Comparison of ENCODE assay signal across 27 mouse cellular contexts in the genomic region with DNA sequence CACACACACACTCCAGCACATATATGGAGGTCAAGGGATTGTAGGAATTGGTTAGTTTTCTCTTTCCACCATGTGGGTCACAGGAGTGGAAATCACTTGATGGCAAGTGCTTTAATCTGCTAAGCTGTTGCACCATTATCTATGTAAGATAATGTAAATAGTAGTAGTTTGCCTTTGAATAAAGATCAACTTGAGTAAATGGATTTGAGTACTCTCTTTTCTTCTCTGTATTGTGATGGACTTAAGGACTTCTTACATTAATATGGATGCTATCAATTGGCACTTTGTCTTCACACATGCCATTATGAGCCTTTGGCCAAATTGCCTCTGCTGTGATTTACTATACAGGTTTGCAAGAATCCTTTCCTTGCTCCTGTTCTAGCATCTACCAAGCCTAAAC. TPM values are rescaled to one million over a fixed set of nuclear protein-coding genes. Genes with fewer than 3 reads are reported as not detected.
"Had no signal": no experiment of that assay in that cellular context is flagged by ENCODE, and none has a peak within 500 bp of the region (broad histone marks: within the 10 kb centered on the region; RNA-seq: fewer than 3 reads in every experiment).

No protein-coding gene starts in this region.

- H3K9ac ChIP-seq: embryonic facial prominence, embryonic 12.5 days; embryonic facial prominence, embryonic 13.5 days; embryonic facial prominence, embryonic 15.5 days; forebrain, embryonic 12.5 days; forebrain, embryonic 13.5 days; forebrain, embryonic 15.5 days; forebrain, postnatal 0 days had no signal

- H3K27ac ChIP-seq: embryonic facial prominence, embryonic 10.5 days; embryonic facial prominence, embryonic 12.5 days; embryonic facial prominence, embryonic 13.5 days; embryonic facial prominence, embryonic 15.5 days; forebrain, embryonic 10.5 days; forebrain, embryonic 12.5 days; forebrain, embryonic 13.5 days; forebrain, embryonic 15.5 days; gastrocnemius, adult 2 months; heart, adult 2 months; heart, embryonic 10.5 days had no signal

- H3K36me3 ChIP-seq: embryonic facial prominence, embryonic 10.5 days; embryonic facial prominence, embryonic 12.5 days; embryonic facial prominence, embryonic 13.5 days; embryonic facial prominence, embryonic 15.5 days; forebrain, embryonic 10.5 days; forebrain, embryonic 12.5 days; forebrain, embryonic 15.5 days; heart, embryonic 10.5 days had no signal

- DNase-seq: cerebellum, adult 9-11 months; cerebellum, postnatal 10 days; cerebellum, postnatal 14 days; cerebellum, postnatal 25 days; cerebellum, postnatal 36 days; embryo, embryonic 11 days; forebrain, postnatal 0 days; gastrocnemius, adult 2 months; gastrocnemius, postnatal 10 days; gastrocnemius, postnatal 14 days; gastrocnemius, postnatal 25 days; gastrocnemius, postnatal 36 days; heart, adult 11 months; heart, adult 18-20 months; heart, adult 2 months had no signal

- H3K4me3 ChIP-seq: embryonic facial prominence, embryonic 10.5 days; embryonic facial prominence, embryonic 12.5 days; embryonic facial prominence, embryonic 13.5 days; embryonic facial prominence, embryonic 15.5 days; erythroblast, embryonic 14.5 days; forebrain, embryonic 10.5 days; forebrain, embryonic 12.5 days; forebrain, embryonic 13.5 days; forebrain, embryonic 15.5 days; gastrocnemius, adult 2 months; heart, adult 2 months; heart, embryonic 10.5 days had no signal

- H3K4me1 ChIP-seq: embryonic facial prominence, embryonic 10.5 days; embryonic facial prominence, embryonic 15.5 days; forebrain, embryonic 10.5 days; forebrain, embryonic 12.5 days; forebrain, embryonic 13.5 days; forebrain, embryonic 15.5 days; heart, embryonic 10.5 days had no signal

- H3K9me3 ChIP-seq: embryonic facial prominence, embryonic 10.5 days; embryonic facial prominence, embryonic 12.5 days; embryonic facial prominence, embryonic 13.5 days; embryonic facial prominence, embryonic 15.5 days; forebrain, embryonic 10.5 days; forebrain, embryonic 12.5 days; forebrain, embryonic 13.5 days; forebrain, embryonic 15.5 days; heart, embryonic 10.5 days had no signal

RNA-seq across cellular contexts. Expression of a gene that starts 31.1 kb away (rescaled TPM):
- total RNA-seq: common myeloid progenitor, adult 5-6 weeks; granulocyte monocyte progenitor cell, adult 5-6 weeks had no signal
